Mouse (Mus musculus) regulatory T cell (primary cell): Measurements from ENCODE around the gene Hsd17b14.

Experiments used
- in situ Hi-C: fragments of 300-600 bp; cut with MboI, MseI; formaldehyde crosslinking; loops from one replicate; pipeline ENCODE4 v1.15.1; 2025; ENCODE audit warnings: high pct_unique_total_duplicates

Gene Hsd17b14

DNA sequence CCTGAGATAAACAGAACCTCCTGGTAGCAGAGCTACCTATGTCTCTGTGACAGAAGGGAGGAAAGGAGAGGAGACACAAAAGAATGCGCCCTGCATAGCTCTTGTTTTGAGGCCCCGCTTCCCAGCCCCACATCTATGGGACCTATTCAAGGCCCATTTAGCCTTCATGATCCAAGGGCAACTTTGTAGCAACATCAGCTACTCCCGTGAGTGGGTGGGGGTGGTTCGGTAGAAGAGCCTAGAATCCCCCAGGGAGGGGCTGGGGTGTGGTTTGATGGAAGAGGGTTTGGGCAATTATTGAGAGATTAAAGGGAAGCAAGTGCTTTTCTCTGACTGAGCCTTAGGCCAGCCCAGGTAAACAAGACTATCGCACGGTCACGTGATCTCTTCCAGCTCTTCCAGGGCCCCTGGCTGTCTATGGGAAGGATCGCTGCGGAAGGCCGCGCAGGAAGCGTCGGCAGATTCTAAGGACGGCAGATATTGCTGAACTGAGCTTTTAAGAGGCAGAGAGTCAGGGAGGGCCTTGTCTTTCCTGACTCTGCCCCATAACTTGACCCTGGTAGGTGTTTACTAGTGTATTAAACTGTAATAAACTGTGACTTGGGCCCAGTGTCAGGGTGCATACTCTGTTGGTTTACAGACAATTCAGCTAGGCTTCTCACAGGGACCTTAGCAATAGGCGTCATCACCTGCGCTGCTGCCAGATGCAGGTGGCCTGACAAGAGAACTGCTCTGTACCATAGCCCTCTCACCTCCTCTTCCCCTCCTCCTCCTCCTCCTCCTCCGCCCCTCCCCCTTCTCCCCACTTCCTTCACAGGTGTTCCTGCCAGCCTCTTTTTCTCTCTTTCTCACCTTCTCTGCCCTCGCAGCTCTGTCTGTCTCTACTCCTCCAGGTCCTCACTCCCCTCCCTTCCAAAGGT lies 44.5 kb downstream of the Hsd17b14 start:
- in situ Hi-C loops, result no loop called here

- in situ Hi-C loops, result no loop called here
These were observed 51.1 kb downstream of the Hsd17b14 start for GRCm38 (mm10) chr7:45605704-45606289.

DNA sequence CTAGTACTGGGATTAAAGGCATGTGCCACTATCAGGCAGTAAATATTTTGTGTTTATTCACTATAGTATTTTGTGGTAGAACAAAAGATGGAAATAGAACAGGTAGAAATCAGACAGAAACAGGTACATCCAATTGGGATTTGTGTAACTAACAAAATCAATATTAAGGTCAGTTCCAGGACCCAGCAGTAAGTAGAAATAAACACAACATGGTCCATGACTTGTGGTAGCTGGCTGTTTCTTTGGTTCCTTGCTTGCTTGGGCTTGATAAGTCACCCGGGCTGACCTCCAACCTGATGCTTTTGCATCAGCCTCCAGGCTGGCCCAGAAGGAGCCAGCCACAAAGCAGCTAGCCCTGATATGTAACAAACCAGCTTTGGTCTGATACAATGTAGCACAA lies 54.8 kb downstream of the Hsd17b14 start:
- in situ Hi-C loops, result no loop called here

- in situ Hi-C loops, result no loop called here
These were observed 61.6 kb downstream of the Hsd17b14 start for GRCm38 (mm10) chr7:45616277-45616676.

- in situ Hi-C loops, result no loop called here
These were observed 62.5 kb downstream of the Hsd17b14 start, which contains the start of gene Fut1 for GRCm38 (mm10) chr7:45617042-45617695. Fut1 (plus strand) TSS chr7:45617289.
